Mouse (Mus musculus) hindbrain, postnatal 0 days (tissue): ENCODE data around the gene Ddx20. TPM values are rescaled to one million over a fixed set of nuclear protein-coding genes. Genes with fewer than 3 reads are reported as not detected.

Experiments used
- ATAC-seq: fragments of 200-750 bp; cut with Nextera tagmentation; 2 replicates; pipeline ENCODE4 v1.8.0; 2017; ENCODE audit warnings: mild to moderate bottlenecking, moderate TSS enrichment, moderate library complexity
- DNase-seq: peaks from one replicate; pipeline ENCODE4 v3.0.0-alpha.2; 2015; ENCODE audit warnings: low spot score
- H3K27ac ChIP-seq: fragments of 300-500 bp; sonication (generic); 2 replicates; pipeline ENCODE4 v1.5.1; 2014; ENCODE audit warnings: mild to moderate bottlenecking
- H3K27me3 ChIP-seq: fragments of 300-500 bp; sonication (generic); 2 replicates; pipeline ENCODE4 v1.6.1; 2014; ENCODE audit warnings: low read length, mixed read lengths; ENCODE audit not compliant: insufficient read depth
- H3K36me3 ChIP-seq: fragments of 300-500 bp; sonication (generic); 2 replicates; pipeline ENCODE4 v1.6.1; 2014; ENCODE audit warnings: low read length, mixed read lengths; ENCODE audit not compliant: insufficient read depth
- H3K4me1 ChIP-seq: fragments of 300-500 bp; sonication (generic); 2 replicates; pipeline ENCODE4 v1.6.1; 2014; ENCODE audit warnings: antibody characterized with exemption, low read length, mixed read lengths; ENCODE audit not compliant: insufficient read depth
- H3K4me2 ChIP-seq: fragments of 300-500 bp; sonication (generic); 2 replicates; pipeline ENCODE4 v1.6.1; 2014; ENCODE audit warnings: low read depth, mild to moderate bottlenecking, low read length, moderate library complexity, mixed read lengths
- H3K4me3 ChIP-seq: fragments of 300-500 bp; sonication (generic); 2 replicates; pipeline ENCODE4 v1.5.1; 2014; ENCODE audit warnings: low read length
- H3K9ac ChIP-seq: fragments of 300-500 bp; sonication (generic); replicated peaks from 2 replicates; pipeline ENCODE4 v1.6.1; 2014; ENCODE audit warnings: mild to moderate bottlenecking, low read length, moderate library complexity, mixed read lengths
- H3K9me3 ChIP-seq: fragments of 300-500 bp; sonication (generic); 2 replicates; pipeline ENCODE4 v1.6.1; 2016; ENCODE audit warnings: low read length, mixed read lengths
- CTCF ChIP-seq: IDR thresholded peaks from 2 replicates; pipeline ENCODE4 v1.5.1; 2016; ENCODE audit warnings: antibody characterized with exemption, control low read depth, low read depth
- WGBS: fragments of 180-500 bp; shearing (Covaris S2); extraction: QIAGEN DNeasy Blood & Tissue Kit; methylation state at CpG from one replicate; pipeline ENCODE4 v1.1.7; 2014; 5-methylcytosine and 5-hydroxymethylcytosine counted together
- polyA plus RNA-seq: library from polyadenylated mRNA; unstranded; fragments of >200 nt; fragmentation: Nextera tagmentation; extraction: Ambion mirVana; gene quantifications from 2 replicates; pipeline ENCODE4 v1.2.1, GENCODE M21; 2015
- total RNA-seq: library from RNA; depleted of rRNA; stranded (reverse); fragments of >200 nt; gene quantifications from 2 replicates; pipeline ENCODE4 v1.2.3, GENCODE M21; 2014; rRNA removed

Ddx20 gene
- 18.1 and 23.8 TPM in 2 replicates for total RNA-seq
- polyA plus RNA-seq, result 14.4 and 15.8 TPM in 2 replicates

GRCm38 (mm10) chr3:105687324-105688060, at the start of gene Ddx20:
Ddx20 (minus strand) TSS chr3:105687574.
- Histone ChIP-seq H3K36me3 (0 out of 2 replicates have a peak, but pooled peaks cover 10% of the 10 kb centered on the region), H3K4me1 (no peaks in the 10 kb centered on the region), H3K9me3 (no peaks in the 10 kb centered on the region), H3K4me3 (peak within 1 kb of the TSS; percentile 59), H3K27me3 (no peaks in the 10 kb centered on the region), H3K4me2 (peak within 1 kb of the TSS; percentile 69), H3K9ac (peak within 1 kb of the TSS; percentile 61), H3K27ac (peak within 1 kb of the TSS; percentile 77; the same call in 1 of the 2 replicates)
- peak; percentile 98 for ATAC-seq
- DNase-seq, result peak; percentile 98
- under 1% methylated on average over 62 of the region's 72 CpGs for WGBS
- TF ChIP-seq CTCF, result peak; percentile 67

GRCm38 (mm10) chr3:105737070-105737469, 49.7 kb upstream of the Ddx20 start:
- no peak overlapping the region for H3K9ac ChIP-seq
- no peaks in the 10 kb centered on the region for H3K27me3 ChIP-seq
- no peaks in the 10 kb centered on the region for H3K4me1 ChIP-seq
- H3K36me3 ChIP-seq, result peaks cover 10% of the 10 kb centered on the region; the same call in 1 of the 2 replicates
- WGBS, result 95% methylated on average over 7 of the region's 7 CpGs
- TF ChIP-seq CTCF, result no peak
- ATAC-seq, result no peak
- no peak overlapping the region for H3K27ac ChIP-seq
- H3K9me3 ChIP-seq, result no peaks in the 10 kb centered on the region
- no peak overlapping the region for H3K4me2 ChIP-seq
- DNase-seq, result no peak
- no peak overlapping the region for H3K4me3 ChIP-seq

GRCm38 (mm10) chr3:105736148-105736547, 48.8 kb upstream of the Ddx20 start:
- no peaks in the 10 kb centered on the region for H3K9me3 ChIP-seq
- peaks cover 10% of the 10 kb centered on the region; the same call in 1 of the 2 replicates for H3K36me3 ChIP-seq
- H3K4me3 ChIP-seq, result no peak overlapping the region
- no peak overlapping the region for H3K27ac ChIP-seq
- ATAC-seq (no peak), DNase-seq (no peak)
- 86% methylated on average over 1 of the region's 1 CpGs for WGBS
- no peak overlapping the region for H3K9ac ChIP-seq
- no peak overlapping the region for H3K4me2 ChIP-seq
- H3K4me1 ChIP-seq, result no peaks in the 10 kb centered on the region
- no peak for TF ChIP-seq CTCF
- H3K27me3 ChIP-seq, result no peaks in the 10 kb centered on the region

GRCm38 (mm10) chr3:105735285-105735684, 47.9 kb upstream of the Ddx20 start:
- H3K36me3 ChIP-seq, result peaks cover 10% of the 10 kb centered on the region; the same call in 1 of the 2 replicates
- no peak overlapping the region for H3K27ac ChIP-seq
- ATAC-seq (no peak), DNase-seq (no peak)
- no peaks in the 10 kb centered on the region for H3K27me3 ChIP-seq
- no peak for TF ChIP-seq CTCF
- H3K4me1 ChIP-seq, result no peaks in the 10 kb centered on the region
- no peak overlapping the region for H3K9ac ChIP-seq
- no peak overlapping the region for H3K4me3 ChIP-seq
- H3K4me2 ChIP-seq, result no peak overlapping the region
- H3K9me3 ChIP-seq, result no peaks in the 10 kb centered on the region

- H3K9me3 ChIP-seq, result no peaks in the 10 kb centered on the region
- TF ChIP-seq CTCF, result no peak
- H3K9ac ChIP-seq, result no peak overlapping the region
- DNase-seq (no peak), ATAC-seq (no peak)
- H3K36me3 ChIP-seq, result peaks cover 8% of the 10 kb centered on the region; the same call in 1 of the 2 replicates
- 73% methylated on average over 4 of the region's 4 CpGs for WGBS
- no peak overlapping the region for H3K4me3 ChIP-seq
- H3K27me3 ChIP-seq, result no peaks in the 10 kb centered on the region
- no peak overlapping the region for H3K27ac ChIP-seq
- no peaks in the 10 kb centered on the region for H3K4me1 ChIP-seq
- no peak overlapping the region for H3K4me2 ChIP-seq
Observed at GRCm38 (mm10) chr3:105733538-105733937, 46.2 kb upstream of the Ddx20 start.

- Histone ChIP-seq H3K27me3 (no peaks in the 10 kb centered on the region), H3K36me3 (peaks cover 4% of the 10 kb centered on the region; the same call in 1 of the 2 replicates), H3K4me2 (no peak overlapping the region), H3K9ac (no peak overlapping the region), H3K4me3 (no peak overlapping the region), H3K27ac (no peak overlapping the region), H3K4me1 (no peaks in the 10 kb centered on the region), H3K9me3 (no peaks in the 10 kb centered on the region)
- WGBS, result 91% methylated on average over 4 of the region's 4 CpGs
- no peak for TF ChIP-seq CTCF
- ATAC-seq (no peak), DNase-seq (no peak)
Observed at GRCm38 (mm10) chr3:105732360-105732759, 45.0 kb upstream of the Ddx20 start.

GRCm38 (mm10) chr3:105726037-105726436, 38.7 kb upstream of the Ddx20 start:
- ATAC-seq (no peak), DNase-seq (peak; percentile 83)
- WGBS, result 4% methylated on average over 1 of the region's 1 CpGs
- no peaks in the 10 kb centered on the region; the same call in 1 of the 2 replicates for H3K36me3 ChIP-seq
- no peaks in the 10 kb centered on the region for H3K27me3 ChIP-seq
- H3K4me2 ChIP-seq, result no peak overlapping the region
- H3K4me1 ChIP-seq, result no peaks in the 10 kb centered on the region
- no peaks in the 10 kb centered on the region for H3K9me3 ChIP-seq
- H3K4me3 ChIP-seq, result no peak overlapping the region
- H3K27ac ChIP-seq, result no peak overlapping the region
- TF ChIP-seq CTCF, result peak; percentile 86
- no peak overlapping the region for H3K9ac ChIP-seq
